Mouse (Mus musculus) liver, embryonic 16.5 days (tissue): Measurements from ENCODE around the gene Hrh2. TPM values are rescaled to one million over a fixed set of nuclear protein-coding genes. Genes with fewer than 3 reads are reported as not detected.
A peak's percentile ranks its signal among the peaks of the same experiment; 100 is the strongest.

Experiments used
- ATAC-seq: fragments of 200-750 bp; cut with Nextera tagmentation; 2 replicates; pipeline ENCODE4 v1.8.0; 2017; ENCODE audit warnings: low read depth, mild to moderate bottlenecking, moderate number of reproducible peaks, moderate library complexity
- H3K27ac ChIP-seq: fragments of 300-500 bp; sonication (generic); 2 replicates; pipeline ENCODE4 v1.5.1; 2014; ENCODE audit warnings: mild to moderate bottlenecking, low read length
- H3K27me3 ChIP-seq: fragments of 300-500 bp; sonication (generic); 2 replicates; pipeline ENCODE4 v1.6.1; 2014; ENCODE audit warnings: low read depth, low read length, mixed read lengths; ENCODE audit not compliant: control insufficient read depth, insufficient read depth
- H3K36me3 ChIP-seq: fragments of 300-500 bp; sonication (generic); 2 replicates; pipeline ENCODE4 v1.6.1; 2014; ENCODE audit warnings: mild to moderate bottlenecking; ENCODE audit not compliant: control insufficient read depth, insufficient read depth
- H3K4me1 ChIP-seq: fragments of 300-500 bp; sonication (generic); 2 replicates; pipeline ENCODE4 v1.6.1; 2014; ENCODE audit warnings: low read depth, low read length, mixed read lengths; ENCODE audit not compliant: control insufficient read depth
- H3K4me2 ChIP-seq: fragments of 300-500 bp; sonication (generic); 2 replicates; pipeline ENCODE4 v1.6.1; 2014; ENCODE audit warnings: low read depth, low read length, mixed read lengths
- H3K4me3 ChIP-seq: fragments of 300-500 bp; sonication (generic); 2 replicates; pipeline ENCODE4 v1.5.1; 2014; ENCODE audit warnings: low read depth, mild to moderate bottlenecking, low read length
- H3K9ac ChIP-seq: fragments of 300-500 bp; sonication (generic); 2 replicates; pipeline ENCODE4 v1.6.1; 2014; ENCODE audit warnings: low read depth, low read length
- H3K9me3 ChIP-seq: fragments of 300-500 bp; sonication (generic); replicated peaks from 2 replicates; pipeline ENCODE4 v1.6.1; 2016; ENCODE audit warnings: low read length; ENCODE audit not compliant: control insufficient read depth
- WGBS: fragments of 180-500 bp; shearing (Covaris S2); extraction: QIAGEN DNeasy Blood & Tissue Kit; methylation state at CpG from one replicate; pipeline ENCODE4 v1.1.7; 2014; ENCODE audit not compliant: insufficient replicate concordance; 5-methylcytosine and 5-hydroxymethylcytosine counted together
- polyA plus RNA-seq: library from polyadenylated mRNA; unstranded; fragments of >200 nt; fragmentation: Nextera tagmentation; extraction: Ambion mirVana; gene quantifications from 2 replicates; pipeline ENCODE4 v1.2.1, GENCODE M21; 2015

Gene Hrh2
- 0.02 and 0.08 TPM in 2 replicates for polyA plus RNA-seq

GRCm38 (mm10) chr13:54192021-54192481 lies at the start of gene Hrh2:
Hrh2 (plus strand) TSS chr13:54192129.
- peaks cover 2% of the 10 kb centered on the region; the same call in 1 of the 2 replicates for H3K27me3 ChIP-seq
- no peak for ATAC-seq
- H3K4me3 ChIP-seq = peak within 1 kb of the TSS; percentile 26
- H3K27ac ChIP-seq = no peak within 1 kb of the TSS
- no peaks in the 10 kb centered on the region; the same call in 1 of the 2 replicates for H3K4me1 ChIP-seq
- H3K36me3 ChIP-seq = no peaks in the 10 kb centered on the region
- H3K9ac ChIP-seq = no peak within 1 kb of the TSS
- H3K9me3 ChIP-seq = no peaks in the 10 kb centered on the region
- WGBS = 2% methylated on average over 31 of the region's 31 CpGs
- peak within 1 kb of the TSS; percentile 32; the same call in 1 of the 2 replicates for H3K4me2 ChIP-seq

GRCm38 (mm10) chr13:54143788-54144187 lies 48.1 kb upstream of the Hrh2 start:
- no peak for ATAC-seq
- Histone ChIP-seq H3K4me2 (no peak overlapping the region), H3K36me3 (no peaks in the 10 kb centered on the region), H3K9me3 (no peaks in the 10 kb centered on the region), H3K27ac (no peak overlapping the region), H3K4me1 (no peaks in the 10 kb centered on the region), H3K9ac (no peak overlapping the region), H3K27me3 (no peaks in the 10 kb centered on the region), H3K4me3 (no peak overlapping the region)
- WGBS = 28% methylated on average over 5 of the region's 5 CpGs

GRCm38 (mm10) chr13:54144624-54145023 lies 47.3 kb upstream of the Hrh2 start:
- Histone ChIP-seq H3K9me3 (no peaks in the 10 kb centered on the region), H3K36me3 (no peaks in the 10 kb centered on the region), H3K27me3 (no peaks in the 10 kb centered on the region), H3K4me3 (no peak overlapping the region), H3K4me1 (no peaks in the 10 kb centered on the region), H3K9ac (no peak overlapping the region), H3K27ac (no peak overlapping the region), H3K4me2 (no peak overlapping the region)
- WGBS = 57% methylated on average over 5 of the region's 5 CpGs
- no peak for ATAC-seq

- H3K9ac ChIP-seq = no peak overlapping the region
- 44% methylated on average over 1 of the region's 1 CpGs for WGBS
- no peaks in the 10 kb centered on the region for H3K4me1 ChIP-seq
- H3K4me3 ChIP-seq = no peak overlapping the region
- H3K27ac ChIP-seq = no peak overlapping the region
- H3K9me3 ChIP-seq = no peaks in the 10 kb centered on the region
- no peaks in the 10 kb centered on the region for H3K36me3 ChIP-seq
- no peaks in the 10 kb centered on the region for H3K27me3 ChIP-seq
- no peak for ATAC-seq
- H3K4me2 ChIP-seq = no peak overlapping the region
Observed at GRCm38 (mm10) chr13:54147328-54147727, 44.6 kb upstream of the Hrh2 start.

- H3K27ac ChIP-seq = no peak overlapping the region
- no peaks in the 10 kb centered on the region for H3K36me3 ChIP-seq
- H3K4me2 ChIP-seq = no peak overlapping the region
- H3K4me1 ChIP-seq = no peaks in the 10 kb centered on the region
- WGBS = 75% methylated on average over 1 of the region's 1 CpGs
- H3K9me3 ChIP-seq = no peaks in the 10 kb centered on the region
- no peak overlapping the region for H3K4me3 ChIP-seq
- H3K9ac ChIP-seq = no peak overlapping the region
- no peaks in the 10 kb centered on the region for H3K27me3 ChIP-seq
- ATAC-seq = no peak
Observed at GRCm38 (mm10) chr13:54152421-54152820, 39.5 kb upstream of the Hrh2 start.

GRCm38 (mm10) chr13:54152911-54153310 lies 39.0 kb upstream of the Hrh2 start:
- Histone ChIP-seq H3K4me2 (no peak overlapping the region), H3K27ac (no peak overlapping the region), H3K27me3 (no peaks in the 10 kb centered on the region), H3K9me3 (no peaks in the 10 kb centered on the region), H3K4me3 (no peak overlapping the region), H3K9ac (no peak overlapping the region), H3K36me3 (no peaks in the 10 kb centered on the region), H3K4me1 (no peaks in the 10 kb centered on the region)
- 62% methylated on average over 7 of the region's 7 CpGs for WGBS
- no peak for ATAC-seq

- Histone ChIP-seq H3K9me3 (no peaks in the 10 kb centered on the region), H3K4me2 (no peak overlapping the region), H3K36me3 (no peaks in the 10 kb centered on the region), H3K9ac (no peak overlapping the region), H3K4me3 (no peak overlapping the region), H3K27ac (no peak overlapping the region), H3K27me3 (no peaks in the 10 kb centered on the region), H3K4me1 (no peaks in the 10 kb centered on the region)
- 15% methylated on average over 9 of the region's 9 CpGs for WGBS
- ATAC-seq = no peak
Observed at GRCm38 (mm10) chr13:54153672-54154218, 38.2 kb upstream of the Hrh2 start.

- H3K9me3 ChIP-seq = no peaks in the 10 kb centered on the region
- H3K27ac ChIP-seq = no peak overlapping the region
- no peak overlapping the region for H3K4me2 ChIP-seq
- no peak overlapping the region for H3K4me3 ChIP-seq
- WGBS = 60% methylated on average over 2 of the region's 2 CpGs
- H3K4me1 ChIP-seq = no peaks in the 10 kb centered on the region
- H3K36me3 ChIP-seq = no peaks in the 10 kb centered on the region
- H3K27me3 ChIP-seq = no peaks in the 10 kb centered on the region
- no peak overlapping the region for H3K9ac ChIP-seq
- ATAC-seq = no peak
Observed at GRCm38 (mm10) chr13:54155822-54156221, 36.1 kb upstream of the Hrh2 start.

GRCm38 (mm10) chr13:54159256-54159655 lies 32.7 kb upstream of the Hrh2 start:
- Histone ChIP-seq H3K27ac (no peak overlapping the region), H3K4me1 (no peaks in the 10 kb centered on the region)

More at GRCm38 (mm10) chr13:54159256-54159655, 32.7 kb upstream of the Hrh2 start:
- Histone ChIP-seq H3K27me3 (no peaks in the 10 kb centered on the region), H3K9ac (no peak overlapping the region), H3K4me2 (no peak overlapping the region), H3K9me3 (no peaks in the 10 kb centered on the region), H3K4me3 (no peak overlapping the region), H3K36me3 (no peaks in the 10 kb centered on the region)
- 44% methylated on average over 7 of the region's 7 CpGs for WGBS
- ATAC-seq = no peak
